Mouse (Mus musculus) cerebellum, adult 2 months (tissue): ENCODE data around the gene Aamp.

Experiments used
- CTCF ChIP-seq: fragments of 200-500 bp; IDR thresholded peaks from 2 replicates; pipeline ENCODE4 v1.5.1; 2011; ENCODE audit warnings: low read depth, mild to moderate bottlenecking, control low read depth, low read length, moderate library complexity, borderline replicate concordance; ENCODE audit not compliant: insufficient read depth
- POLR2A ChIP-seq: fragments of 200-500 bp; IDR thresholded peaks from 2 replicates; pipeline ENCODE4 v1.6.1; 2011; ENCODE audit warnings: low read length, control low read depth, borderline replicate concordance; ENCODE audit not compliant: insufficient read depth

GRCm38 (mm10) chr1:74294733-74295455, 10.4 kb upstream of the Aamp start:
- TF ChIP-seq POLR2A (no peak), CTCF (no peak)
